Mouse (Mus musculus) spleen, postnatal 10 days (tissue): ENCODE measurements around the gene Fgfr2.

Source experiments
- DNase-seq, 2 experiments: peaks; one replicate each; pipeline ENCODE4 v3.0.0; 2021 to 2022; ENCODE audit warnings: low spot score in 2 of 2

Fgfr2 gene

DNA sequence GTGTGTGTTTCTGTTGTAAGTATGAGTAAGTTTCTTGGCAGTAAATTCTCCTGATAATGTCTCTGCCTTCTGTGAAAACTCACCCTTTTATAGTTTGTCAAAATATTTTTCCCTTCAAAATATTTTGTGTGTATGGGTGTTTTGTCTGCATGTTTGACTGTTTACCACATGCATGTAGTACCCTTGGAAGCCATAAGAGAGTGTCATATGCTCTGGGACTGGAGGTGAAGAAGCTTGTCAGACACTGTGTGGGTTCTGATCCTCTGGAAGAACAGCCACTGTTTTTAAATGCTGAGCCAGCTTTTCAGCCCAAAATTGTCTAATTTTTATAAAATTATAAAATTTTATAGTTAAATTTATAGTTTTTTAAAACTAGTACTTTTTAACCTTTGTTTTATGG is 188.4 kb downstream of the Fgfr2 start:
- no peak for DNase-seq

DNA sequence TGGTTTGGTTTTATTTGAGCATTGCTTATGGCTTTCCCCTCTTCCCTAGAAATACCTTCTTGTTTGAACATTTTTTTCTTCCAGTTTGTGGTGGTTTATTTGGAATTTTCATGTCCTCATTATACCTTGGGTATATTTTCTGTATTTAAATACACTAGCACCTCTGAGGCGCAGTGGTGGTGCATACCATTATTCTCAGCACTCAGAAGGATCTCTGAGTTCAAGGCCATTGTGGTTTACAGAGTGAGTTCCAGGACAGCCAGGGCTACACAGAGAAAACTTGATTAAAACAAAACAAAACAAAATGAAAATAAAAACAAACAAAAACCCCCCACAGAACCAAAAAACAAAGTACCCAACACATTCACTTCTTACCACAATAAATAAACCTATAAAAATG is 189.8 kb downstream of the Fgfr2 start:
- no peak for DNase-seq

GRCm38 (mm10) chr7:132931560-132932351 is 191.4 kb downstream of the Fgfr2 start:
- peak; percentile 65 to 66 for DNase-seq

- DNase-seq: peak; percentile 96 to 98
Observed at GRCm38 (mm10) chr7:132930850-132931559, 192.1 kb downstream of the Fgfr2 start, which contains the start of gene Zranb1. TSS of gene Zranb1 (plus strand) at chr7:132931142.

GRCm38 (mm10) chr7:132930055-132930454 is 193.1 kb downstream of the Fgfr2 start:
- peak in 1 of 2 experiments; percentile 27 for DNase-seq

GRCm38 (mm10) chr7:132927201-132927600 is 195.9 kb downstream of the Fgfr2 start:
- no peak for DNase-seq

GRCm38 (mm10) chr7:132925227-132925626 is 197.9 kb downstream of the Fgfr2 start:
- DNase-seq: no peak

DNA sequence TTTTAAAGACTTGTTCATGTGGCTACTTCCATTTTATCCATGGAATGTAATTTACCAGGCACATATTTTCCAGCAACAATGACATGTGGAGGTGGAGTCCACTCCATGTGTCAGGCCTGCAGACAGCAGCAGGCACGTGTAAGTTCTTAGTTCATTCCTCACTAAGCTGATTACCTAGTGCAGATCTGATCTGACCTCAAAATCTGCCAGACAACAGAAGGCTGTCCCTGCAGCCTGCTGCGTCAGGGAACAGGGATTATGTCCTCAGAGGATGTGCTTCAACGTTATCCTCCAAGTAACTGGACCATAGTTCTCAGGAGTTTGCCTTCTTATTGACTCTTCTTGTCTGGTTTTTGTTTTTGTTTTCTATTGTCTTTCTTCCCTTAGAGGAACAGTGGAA is 201.2 kb downstream of the Fgfr2 start:
- no peak for DNase-seq

DNA sequence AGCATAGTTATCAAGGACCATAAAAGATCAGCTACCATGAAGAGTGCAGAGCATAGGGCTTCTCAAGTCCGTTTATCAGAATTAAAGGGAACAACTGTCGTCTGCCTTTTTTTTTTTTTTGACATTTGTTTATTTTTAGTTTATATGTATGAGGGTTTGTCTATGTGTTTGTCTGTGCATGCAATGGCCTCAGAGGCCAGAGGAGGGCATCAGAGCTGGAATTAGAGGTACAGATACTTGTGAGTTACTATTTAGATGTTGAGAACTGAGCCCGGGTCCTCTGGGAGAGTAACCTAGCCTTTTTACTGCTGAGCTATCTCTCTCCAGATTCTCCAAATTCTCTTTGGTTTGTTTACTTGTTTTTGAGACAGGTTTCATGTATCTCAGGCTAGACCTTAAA is 219.4 kb downstream of the Fgfr2 start:
- no peak for DNase-seq

GRCm38 (mm10) chr7:132900826-132901531 is 222.2 kb downstream of the Fgfr2 start:
- no peak for DNase-seq

- DNase-seq: peak; percentile 50 to 67
Observed at GRCm38 (mm10) chr7:132898234-132898633, 224.9 kb downstream of the Fgfr2 start.

- DNase-seq: no peak
Observed at GRCm38 (mm10) chr7:132897258-132897657, 225.9 kb downstream of the Fgfr2 start.

DNA sequence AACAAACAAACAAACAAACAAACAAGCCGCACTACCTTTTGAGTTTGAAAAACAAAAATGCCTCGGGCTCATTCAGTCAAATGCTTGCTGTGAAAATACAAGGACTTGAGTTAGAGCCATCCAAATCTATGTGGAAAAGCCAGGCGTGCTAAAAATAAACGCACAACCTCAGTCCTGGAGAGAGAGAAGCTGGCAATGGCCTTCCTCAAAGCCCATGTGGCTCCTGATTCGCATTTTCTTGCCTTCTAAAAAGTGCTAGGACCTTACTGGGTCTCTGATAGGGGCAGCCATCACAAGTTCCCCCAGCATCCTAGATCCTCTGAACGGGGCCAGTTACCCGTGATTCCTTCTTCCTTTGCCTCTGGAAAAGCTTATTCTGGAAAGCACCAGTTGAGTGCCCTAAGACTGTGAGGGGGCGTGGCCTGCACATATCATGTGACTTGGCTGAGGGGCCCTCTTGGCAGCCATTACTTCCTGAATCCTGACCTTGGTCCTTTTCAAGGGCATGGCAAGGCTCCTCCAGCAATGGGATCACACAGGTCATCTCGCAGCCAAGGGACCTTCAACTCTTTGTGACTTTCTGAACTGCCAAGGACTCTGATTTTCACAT is 226.8 kb downstream of the Fgfr2 start:
- DNase-seq: no peak

GRCm38 (mm10) chr7:132894841-132895555 is 228.2 kb downstream of the Fgfr2 start:
- DNase-seq: no peak

DNA sequence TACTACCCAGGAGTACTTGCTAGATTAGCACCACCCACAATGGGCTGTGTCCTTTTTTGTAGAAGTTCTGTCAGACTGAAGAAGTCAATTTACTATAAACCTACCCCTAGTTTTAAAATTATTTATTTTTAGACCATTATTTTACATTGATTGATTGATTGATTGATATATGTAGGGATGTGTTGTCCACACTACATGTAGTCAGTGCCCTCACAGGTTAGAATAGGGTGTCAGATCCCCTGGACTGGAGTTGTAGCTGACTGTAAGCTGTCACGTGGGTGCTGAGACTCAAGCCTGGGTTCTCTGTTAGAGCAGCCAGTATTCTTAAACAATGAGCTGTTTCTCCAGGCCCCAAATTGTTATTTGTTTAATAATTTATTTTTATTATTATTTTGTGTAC is 229.8 kb downstream of the Fgfr2 start:
- no peak for DNase-seq

DNA sequence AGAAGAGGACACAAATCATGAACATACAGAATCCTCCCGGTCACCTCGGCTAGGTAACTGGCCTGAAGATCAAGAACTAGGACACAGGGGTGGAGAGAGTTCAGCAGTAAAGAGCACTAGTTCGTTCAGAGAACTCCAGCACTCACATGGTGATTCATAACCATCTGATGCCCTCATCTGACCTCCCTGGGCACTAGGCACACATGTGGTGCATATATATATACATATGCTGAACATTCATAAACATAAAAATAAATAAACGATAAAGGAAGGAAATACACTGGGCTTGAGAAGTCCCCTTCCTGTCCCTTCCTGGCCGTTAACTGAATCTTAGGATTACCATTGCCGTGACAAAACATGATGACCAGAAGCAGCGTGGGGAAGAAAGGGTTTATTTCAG is 230.3 kb downstream of the Fgfr2 start:
- DNase-seq: no peak

GRCm38 (mm10) chr7:132892311-132892661 is 230.9 kb downstream of the Fgfr2 start:
- no peak for DNase-seq

DNA sequence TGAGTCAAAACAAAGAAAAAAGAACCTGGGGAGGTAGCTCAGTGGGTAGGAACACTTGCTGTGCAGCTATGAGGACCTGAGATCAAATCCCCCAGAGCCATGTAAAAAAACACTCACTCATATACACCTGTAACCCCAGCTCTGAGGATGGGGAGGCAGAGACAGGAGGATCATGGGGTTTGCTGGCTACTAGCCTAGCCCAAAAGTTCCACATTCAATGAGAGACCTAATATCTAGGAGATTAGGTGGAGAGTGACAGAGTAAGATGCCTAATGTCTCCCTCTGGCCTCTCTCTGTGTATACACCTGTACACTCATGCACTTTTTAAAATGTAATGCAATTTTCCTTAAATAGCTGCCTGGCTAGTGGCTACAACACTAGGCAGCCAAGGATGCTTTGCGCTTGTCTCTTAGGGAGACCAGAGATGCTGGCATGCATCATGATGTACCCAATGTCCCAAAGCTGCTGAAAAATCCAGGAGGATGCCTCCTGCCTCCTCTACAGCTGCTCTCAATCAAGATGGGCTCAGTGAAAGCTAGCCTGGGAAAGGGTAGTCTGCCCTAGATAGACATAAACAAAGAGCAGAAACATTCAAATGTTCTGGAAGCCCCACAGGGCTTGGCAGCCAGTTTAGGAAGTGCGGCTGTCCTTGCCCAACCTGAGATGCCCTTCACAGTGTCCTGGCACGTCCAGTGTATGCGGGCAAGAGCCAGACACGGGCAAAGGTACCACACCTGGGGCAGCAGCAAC is 231.4 kb downstream of the Fgfr2 start:
- no peak for DNase-seq

GRCm38 (mm10) chr7:132890201-132890600 is 232.9 kb downstream of the Fgfr2 start:
- DNase-seq: no peak

DNA sequence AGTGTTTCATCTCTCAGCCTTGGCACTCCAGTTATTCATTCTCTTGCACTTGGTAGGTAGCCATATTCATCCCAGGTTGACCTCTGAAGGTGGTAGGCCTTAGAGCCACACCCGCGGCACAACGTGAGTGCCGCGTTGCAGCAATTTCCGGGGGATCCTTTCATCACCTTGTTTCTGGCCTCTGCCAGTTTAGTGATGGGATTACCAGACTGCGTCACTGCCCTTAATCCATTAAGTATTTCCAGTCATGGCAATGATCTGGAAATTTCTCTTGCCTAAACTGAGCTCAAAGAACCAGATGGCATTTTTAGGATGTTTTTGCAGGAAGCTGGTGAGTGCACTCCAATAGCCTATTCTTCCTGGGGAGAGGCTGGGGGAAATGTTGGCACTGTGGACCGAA is 233.5 kb downstream of the Fgfr2 start:
- no peak for DNase-seq
